Mouse (Mus musculus) frontal cortex, postnatal 36 days (tissue): Measurements from ENCODE around the gene Slc47a2.

Experiments
- DNase-seq, 2 experiments: peaks; one replicate each; pipeline ENCODE4 v3.0.0; 2022; ENCODE audit warnings: low spot score in 2 of 2

The Slc47a2 gene

DNA sequence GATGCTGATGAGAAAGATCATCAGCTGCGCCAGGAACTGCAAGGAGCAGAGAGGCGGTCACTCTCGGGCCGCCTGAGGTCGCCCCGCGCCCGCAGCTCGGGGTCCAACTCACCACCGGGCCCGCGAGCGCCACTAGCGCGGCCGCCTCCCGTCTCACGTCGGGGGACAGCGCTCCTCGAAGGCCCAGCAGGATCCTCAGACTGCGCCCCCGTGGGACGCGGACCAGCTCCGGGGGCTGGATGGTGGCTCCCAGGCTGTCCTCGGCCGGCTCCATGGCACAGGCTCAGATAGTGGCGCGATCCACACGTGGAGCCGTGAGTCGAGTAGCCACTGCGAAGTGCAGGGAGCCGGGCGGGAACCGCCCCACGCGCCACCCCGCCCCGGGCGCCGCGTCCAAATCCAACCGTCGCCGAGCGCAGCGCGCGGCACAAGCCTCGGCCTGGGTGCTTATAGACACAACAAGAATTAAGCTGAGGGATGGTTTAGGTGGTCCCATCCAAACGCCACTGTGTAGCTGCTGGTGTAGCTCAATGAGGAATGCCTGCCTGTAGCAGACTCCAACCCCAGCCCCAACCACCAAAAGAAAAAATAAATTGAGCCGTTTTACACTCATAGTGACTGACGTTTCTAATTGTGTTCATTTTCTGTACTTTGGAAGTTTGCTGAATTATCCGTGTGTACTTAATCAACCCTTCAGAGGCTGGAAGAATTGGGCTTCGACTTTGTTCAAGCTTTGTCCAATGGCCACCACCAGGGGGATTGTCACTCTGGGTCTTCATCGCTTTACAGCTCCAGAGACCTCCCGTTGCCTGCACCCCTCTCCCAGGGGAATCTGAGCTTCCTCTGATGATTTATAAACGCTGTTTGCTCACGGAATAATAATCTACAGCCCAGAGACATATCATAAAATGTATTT, at the start of gene Slc47a2:
Gene Slc47a2, minus strand, starts transcription at position 356 of the 916 bp plus-strand sequence.
- DNase-seq, result no peak

GRCm38 (mm10) chr11:61388936-61389335, 46.3 kb upstream of the Slc47a2 start:
- DNase-seq, result no peak

GRCm38 (mm10) chr11:61388012-61388411, 45.4 kb upstream of the Slc47a2 start:
- no peak for DNase-seq

DNA sequence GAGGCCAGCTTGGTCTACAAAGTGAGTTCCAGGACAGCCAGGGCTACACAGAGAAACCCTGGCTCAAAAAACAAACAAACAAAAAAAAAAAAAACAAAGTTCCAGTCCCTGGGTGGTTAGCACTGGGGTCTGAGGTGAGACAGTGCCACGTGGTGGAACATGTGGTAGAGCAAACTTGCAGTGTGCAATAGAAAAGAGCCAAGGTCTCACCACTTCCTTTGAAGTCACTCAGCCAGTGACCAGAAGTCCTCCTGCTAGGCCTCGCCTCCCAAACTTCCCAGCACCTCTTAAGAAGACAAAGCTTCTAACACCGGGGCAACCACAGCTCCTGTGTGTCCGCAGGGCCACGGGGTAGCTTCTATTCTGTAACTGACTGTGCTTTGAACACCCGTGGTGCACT, 44.6 kb upstream of the Slc47a2 start:
- DNase-seq, result no peak

DNA sequence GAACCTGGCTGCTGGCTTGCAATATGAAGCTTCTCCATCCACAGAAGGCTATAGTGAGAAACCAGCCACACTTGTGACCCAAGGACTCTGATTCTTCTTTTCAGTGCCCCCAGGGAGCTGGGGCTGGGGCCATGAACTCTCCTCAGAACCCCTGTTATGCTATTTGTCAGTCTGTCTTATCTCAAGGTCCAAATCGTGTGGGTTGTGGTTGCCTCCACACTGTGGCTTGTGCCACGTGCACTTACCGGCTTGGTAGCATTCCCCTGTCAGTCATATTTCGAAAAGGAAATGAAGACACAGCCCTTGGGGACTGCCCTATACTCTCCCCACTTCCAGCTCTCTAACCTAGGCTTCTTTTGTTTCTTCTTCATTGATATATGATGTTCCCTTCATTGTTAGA, 43.1 kb upstream of the Slc47a2 start:
- DNase-seq, result no peak

GRCm38 (mm10) chr11:61381272-61381671, 38.6 kb upstream of the Slc47a2 start:
- DNase-seq, result no peak

- DNase-seq, result no peak
These were observed 36.0 kb upstream of the Slc47a2 start for GRCm38 (mm10) chr11:61378651-61379050.

DNA sequence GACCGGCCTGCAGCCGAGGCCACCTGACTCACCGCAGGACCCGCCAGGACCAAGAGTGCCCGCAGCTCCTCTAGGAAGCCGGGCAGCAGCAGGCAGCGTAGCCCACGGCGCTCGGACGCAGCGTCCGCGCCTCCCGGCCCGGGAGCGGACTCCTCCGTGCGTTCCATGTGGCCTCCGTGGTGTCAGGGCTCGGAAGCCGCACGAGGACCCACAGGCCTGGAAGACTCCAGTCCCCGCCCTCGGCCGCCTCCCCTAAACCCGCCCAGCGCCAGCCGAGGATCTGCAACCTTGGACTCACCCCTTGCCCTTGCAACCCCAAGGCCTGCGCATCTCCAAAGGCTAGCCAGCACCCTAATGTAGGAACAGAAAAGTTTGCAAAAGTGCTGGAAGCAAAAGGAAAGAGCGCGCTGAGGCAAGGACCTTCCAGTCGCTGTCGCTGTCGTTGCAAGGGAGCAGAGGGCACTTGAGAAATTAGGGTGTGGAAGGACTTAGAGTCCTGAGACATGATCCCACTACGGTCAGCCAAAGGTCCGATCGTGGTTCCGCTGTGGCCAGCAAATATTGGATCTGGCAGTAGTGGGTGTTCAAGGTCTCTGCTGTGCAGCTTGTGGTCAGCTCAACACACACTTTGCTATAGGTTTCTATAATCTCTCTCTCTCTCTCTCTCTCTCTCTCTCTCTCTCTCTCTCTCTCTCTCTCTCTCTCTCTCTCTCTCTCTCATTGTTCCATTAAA, 35.4 kb upstream of the Slc47a2 start, which contains the start of gene Slc47a1:
Gene Slc47a1, minus strand, starts transcription at position 465 of the 733 bp plus-strand sequence.
- no peak for DNase-seq

- DNase-seq, result no peak
These were observed 26.0 kb upstream of the Slc47a2 start for GRCm38 (mm10) chr11:61368668-61369067.

DNA sequence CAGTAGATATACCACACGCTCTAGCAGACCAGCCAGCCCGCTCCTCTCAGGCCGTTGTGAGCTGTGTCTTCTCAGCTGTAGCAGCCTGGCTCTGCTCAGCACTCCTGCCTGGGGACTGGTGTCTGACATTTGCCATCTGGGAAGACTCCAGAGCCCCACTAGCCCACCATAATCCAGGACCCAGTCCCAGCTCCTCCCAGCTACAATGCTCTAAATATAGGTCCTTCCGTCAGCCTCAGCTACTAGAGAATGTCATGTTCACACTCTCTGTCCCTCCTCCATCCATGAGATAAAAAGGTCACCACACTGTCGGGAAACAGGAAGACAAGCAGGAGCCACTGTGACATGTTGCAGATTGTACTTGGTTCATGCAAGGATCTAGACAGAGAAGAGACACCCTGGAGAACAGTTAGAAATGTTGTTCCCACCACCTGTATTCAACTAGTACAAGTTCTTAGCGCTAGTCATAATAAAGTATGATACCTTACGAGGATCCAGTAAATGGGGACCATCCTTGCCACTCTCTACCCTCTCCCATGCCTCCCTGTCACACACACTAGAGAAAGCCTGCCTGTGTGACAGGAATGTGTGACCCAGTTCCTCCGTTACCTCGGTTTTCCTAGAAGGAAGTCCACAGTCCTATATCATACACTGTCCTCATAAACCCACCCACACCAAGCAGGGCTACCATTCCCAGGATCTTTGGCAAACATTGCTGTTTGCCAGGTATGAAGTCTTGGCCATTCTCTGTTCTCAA, 24.0 kb upstream of the Slc47a2 start:
- no peak for DNase-seq

DNA sequence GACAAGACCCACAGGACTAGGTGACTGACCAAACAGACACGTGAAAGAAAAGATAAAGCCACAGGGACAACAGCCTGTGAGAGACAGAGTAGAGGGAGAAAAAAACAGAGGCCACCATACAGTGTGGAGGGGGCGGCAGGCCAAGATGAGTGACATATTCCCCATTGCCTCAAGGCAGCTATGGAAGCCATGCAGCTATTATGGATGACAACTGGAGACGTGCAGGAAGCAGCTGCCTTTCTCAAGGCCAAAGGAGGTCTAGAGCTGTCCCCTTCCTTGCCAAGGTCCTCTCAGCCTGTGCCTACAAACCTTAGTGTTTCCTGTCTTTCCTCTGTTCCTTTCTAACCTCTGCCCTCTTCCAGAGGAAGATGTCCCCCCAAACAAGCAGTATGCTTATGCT, 23.3 kb upstream of the Slc47a2 start:
- DNase-seq, result no peak

DNA sequence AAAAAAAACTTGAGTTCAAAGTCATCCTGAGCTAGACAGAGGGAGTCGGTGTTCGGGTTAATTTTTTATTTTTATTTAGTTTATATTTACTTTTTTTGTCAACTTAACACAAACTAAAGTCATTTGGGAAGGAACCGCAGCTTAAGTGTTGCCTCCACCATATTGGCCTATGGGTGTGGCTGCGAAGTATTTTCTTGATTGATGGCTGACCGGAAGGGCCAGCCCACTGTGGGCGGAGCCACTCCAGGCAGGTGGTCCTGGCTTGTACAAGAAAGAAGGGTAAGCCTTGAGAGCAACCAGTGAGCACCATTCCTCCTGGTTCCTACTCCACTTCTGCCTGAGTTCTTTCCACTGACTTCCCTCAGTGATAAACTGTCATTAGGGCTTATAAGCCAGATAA, 21.4 kb upstream of the Slc47a2 start:
- DNase-seq, result no peak

DNA sequence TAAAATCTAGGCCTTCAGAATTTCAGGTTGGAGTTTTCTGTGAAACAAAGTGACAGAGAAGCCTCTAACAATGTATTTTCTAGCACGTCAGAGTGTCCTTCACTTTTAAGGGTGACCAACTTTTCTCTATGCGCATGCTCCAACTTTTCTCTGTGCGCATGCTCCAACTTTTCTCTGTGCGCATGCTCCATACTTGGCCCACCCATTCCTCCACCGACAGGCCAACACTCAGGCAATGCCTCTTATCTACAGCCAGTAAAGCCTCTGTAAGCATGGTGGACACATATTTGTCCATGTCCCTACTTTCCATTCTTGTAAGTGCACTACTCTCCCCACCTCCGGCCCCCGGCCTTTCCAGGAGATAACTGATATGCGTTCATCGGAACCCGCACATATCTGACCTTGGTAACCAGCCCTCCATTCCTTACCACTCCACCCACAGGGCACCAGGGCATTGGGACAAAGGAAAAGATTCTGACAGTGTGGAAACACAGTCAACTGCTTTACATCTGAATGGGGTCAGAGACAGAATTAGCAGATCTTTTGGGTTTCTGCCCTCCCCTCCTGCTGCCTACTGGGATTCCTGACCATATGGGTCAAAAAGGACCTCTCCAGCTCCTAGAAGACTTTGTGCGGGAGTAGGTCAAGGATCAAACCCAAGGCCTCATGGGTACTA, 19.0 kb upstream of the Slc47a2 start:
- DNase-seq, result no peak

DNA sequence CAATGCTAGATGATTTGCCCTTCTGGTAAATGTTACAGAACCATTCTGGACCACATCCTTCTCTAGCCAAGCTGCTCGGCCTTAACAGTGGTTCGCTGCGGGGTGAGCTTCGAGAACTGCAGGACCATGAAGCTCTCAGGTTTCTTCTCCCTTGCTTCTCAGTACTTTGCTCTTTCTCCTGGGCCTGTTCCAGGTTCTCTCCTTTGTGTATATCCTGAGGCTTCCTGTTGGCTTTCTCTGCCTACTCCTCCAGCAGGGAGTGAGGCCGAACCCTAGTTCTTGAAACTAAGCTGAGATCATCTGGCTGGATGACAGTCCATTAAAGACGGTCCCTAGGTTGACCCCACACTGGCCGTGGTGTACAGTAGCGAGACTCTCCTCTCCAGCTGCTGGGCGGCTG, 13.9 kb upstream of the Slc47a2 start:
- no peak for DNase-seq

GRCm38 (mm10) chr11:61356111-61356510, 13.5 kb upstream of the Slc47a2 start:
- no peak for DNase-seq

- DNase-seq, result no peak
These were observed 12.7 kb upstream of the Slc47a2 start for GRCm38 (mm10) chr11:61355351-61355750.

DNA sequence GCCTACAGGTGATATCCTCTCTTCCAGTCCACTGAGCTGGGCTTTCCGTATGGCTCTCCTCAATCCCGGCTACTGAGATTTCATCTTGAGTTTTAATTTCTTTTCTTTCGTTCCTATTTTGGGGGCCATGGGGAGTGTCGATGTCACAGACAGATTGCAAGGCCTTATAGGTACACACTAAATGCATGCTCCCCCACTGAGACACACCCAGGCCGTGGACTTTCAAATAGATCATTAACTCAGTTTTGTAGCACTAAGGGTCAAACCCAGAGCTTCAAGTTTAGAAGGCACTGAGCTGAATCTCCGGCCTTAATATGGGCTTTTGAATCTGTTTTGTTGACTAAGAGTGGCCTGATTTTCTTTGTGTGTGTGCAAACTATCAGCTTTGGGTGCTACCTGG, 11.7 kb upstream of the Slc47a2 start:
- no peak for DNase-seq

- no peak for DNase-seq
These were observed 10.4 kb upstream of the Slc47a2 start for GRCm38 (mm10) chr11:61353038-61353437.

DNA sequence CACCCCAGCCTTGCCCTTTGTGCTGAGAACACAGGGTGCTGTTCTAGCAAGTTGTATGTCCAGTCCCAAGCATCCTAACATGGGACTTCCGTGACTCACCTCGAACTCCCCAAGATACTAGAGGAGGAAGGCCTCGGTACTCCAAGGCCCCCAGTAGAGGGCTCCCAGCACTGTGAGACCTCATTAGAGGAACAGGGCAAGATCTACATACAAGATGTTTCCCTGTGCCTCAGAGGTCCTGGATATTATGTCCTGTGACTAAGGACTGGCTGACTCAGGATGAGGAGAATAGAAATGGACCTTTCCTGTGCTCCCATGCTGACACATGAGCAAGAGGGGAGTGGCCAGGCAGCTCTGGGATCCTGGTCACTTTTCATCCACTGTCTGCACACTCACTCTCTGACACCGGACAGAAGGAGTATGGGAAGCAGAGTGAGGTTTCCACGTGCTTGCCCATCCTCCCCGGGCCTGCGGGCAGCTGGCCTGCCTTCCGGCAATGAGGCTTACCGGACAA, 9.5 kb upstream of the Slc47a2 start:
- DNase-seq, result no peak

- DNase-seq, result peak; percentile 28 to 54
These were observed 6.7 kb upstream of the Slc47a2 start for GRCm38 (mm10) chr11:61349337-61349736.

GRCm38 (mm10) chr11:61346133-61346532, 3.5 kb upstream of the Slc47a2 start:
- DNase-seq, result no peak
